Mouse (Mus musculus) midbrain, postnatal 0 days (tissue): ENCODE results near the gene Nfkb2. TPM values are rescaled to one million over a fixed set of nuclear protein-coding genes. Genes with fewer than 3 reads are reported as not detected.

ENCODE experiments used
- ATAC-seq: fragments of 200-750 bp; cut with Nextera tagmentation; 2 replicates; pipeline ENCODE4 v1.8.0; 2017; ENCODE audit warnings: moderate number of reproducible peaks, mild to moderate bottlenecking, moderate TSS enrichment, moderate library complexity; ENCODE audit not compliant: low FRiP score
- DNase-seq: peaks from one replicate; pipeline ENCODE4 v3.0.0-alpha.2; 2015; ENCODE audit warnings: low spot score
- H3K27ac ChIP-seq: fragments of 300-500 bp; sonication (generic); 2 replicates; pipeline ENCODE4 v1.5.1; 2014; ENCODE audit warnings: low read depth, mild to moderate bottlenecking, low read length, mixed read lengths
- H3K27me3 ChIP-seq: fragments of 300-500 bp; sonication (generic); 2 replicates; pipeline ENCODE4 v1.6.1; 2014; ENCODE audit warnings: low read length, control low read depth, mixed read lengths; ENCODE audit not compliant: insufficient read depth
- H3K36me3 ChIP-seq: fragments of 300-500 bp; sonication (generic); 2 replicates; pipeline ENCODE4 v1.6.1; 2014; ENCODE audit warnings: low read length, control low read depth, mixed read lengths; ENCODE audit not compliant: insufficient read depth
- H3K4me1 ChIP-seq: fragments of 300-500 bp; sonication (generic); 2 replicates; pipeline ENCODE4 v1.6.1; 2014; ENCODE audit warnings: mild to moderate bottlenecking, control low read depth, antibody characterized with exemption, low read length, mixed read lengths; ENCODE audit not compliant: insufficient read depth
- H3K4me2 ChIP-seq: fragments of 300-500 bp; sonication (generic); 2 replicates; pipeline ENCODE4 v1.6.1; 2014; ENCODE audit warnings: low read depth, mild to moderate bottlenecking, low read length, mixed read lengths; ENCODE audit not compliant: poor library complexity, severe bottlenecking
- H3K4me3 ChIP-seq: fragments of 300-500 bp; sonication (generic); 2 replicates; pipeline ENCODE4 v1.5.1; 2014; ENCODE audit warnings: low read depth, mild to moderate bottlenecking, low read length, moderate library complexity
- H3K9ac ChIP-seq: fragments of 300-500 bp; sonication (generic); replicated peaks from 2 replicates; pipeline ENCODE4 v1.6.1; 2014; ENCODE audit warnings: mild to moderate bottlenecking, low read length, moderate library complexity, mixed read lengths; ENCODE audit not compliant: poor library complexity, severe bottlenecking
- H3K9me3 ChIP-seq: fragments of 300-500 bp; sonication (generic); 2 replicates; pipeline ENCODE4 v1.6.1; 2016; ENCODE audit warnings: low read length, control low read depth
- CTCF ChIP-seq: IDR thresholded peaks from 2 replicates; pipeline ENCODE4 v1.5.1; 2016; ENCODE audit warnings: antibody characterized with exemption, mild to moderate bottlenecking
- WGBS: fragments of 180-500 bp; shearing (Covaris S2); extraction: QIAGEN DNeasy Blood & Tissue Kit; methylation state at CpG from one replicate; pipeline ENCODE4 v1.1.7; 2014; 5-methylcytosine and 5-hydroxymethylcytosine counted together
- polyA plus RNA-seq: library from polyadenylated mRNA; unstranded; fragments of >200 nt; fragmentation: Nextera tagmentation; extraction: Ambion mirVana; gene quantifications from 2 replicates; pipeline ENCODE4 v1.2.1, GENCODE M21; 2015
- total RNA-seq: library from RNA; depleted of rRNA; stranded (reverse); fragments of >200 nt; gene quantifications from 2 replicates; pipeline ENCODE4 v1.2.3, GENCODE M21; 2014

The Nfkb2 gene
- total and polyA plus RNA-seq, 2 experiments from 2014 or later = 2.4 to 3.1 TPM

DNA sequence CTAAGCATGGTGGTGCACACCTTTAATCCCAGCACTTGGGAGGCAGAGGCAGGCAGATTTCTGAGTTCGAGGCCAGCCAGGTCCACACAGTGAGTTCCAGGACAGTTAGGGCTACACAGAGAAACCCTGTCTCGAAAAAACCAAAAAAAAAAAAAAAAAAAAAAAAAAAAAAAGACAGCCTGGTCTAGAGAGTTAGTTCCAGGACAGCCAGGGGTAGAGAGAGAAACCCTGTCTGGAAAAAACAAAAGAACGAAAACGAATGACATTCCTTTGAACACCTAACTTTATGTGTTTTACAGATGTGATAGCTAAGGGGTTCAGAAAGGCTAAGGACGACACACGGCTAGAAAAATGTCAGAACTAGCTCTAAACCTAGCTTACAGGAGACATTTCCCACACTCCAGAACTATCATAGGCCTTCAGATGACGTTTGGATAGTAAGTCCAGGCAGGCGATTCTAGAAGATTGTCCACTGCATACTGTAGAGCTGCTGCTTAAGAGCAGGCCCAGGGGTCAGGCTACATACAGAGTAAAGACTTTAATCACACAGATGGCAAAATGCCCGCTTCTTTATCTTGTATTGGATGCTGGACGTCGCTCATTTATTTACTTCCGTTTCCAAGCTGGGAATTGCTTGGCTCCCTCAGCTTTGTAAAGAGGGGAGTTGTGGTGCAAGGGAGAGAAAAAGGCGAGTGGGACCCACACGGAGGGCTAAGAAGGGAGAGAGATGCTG is 44.0 kb downstream of the Nfkb2 start:
- TF ChIP-seq CTCF = no peak

DNA sequence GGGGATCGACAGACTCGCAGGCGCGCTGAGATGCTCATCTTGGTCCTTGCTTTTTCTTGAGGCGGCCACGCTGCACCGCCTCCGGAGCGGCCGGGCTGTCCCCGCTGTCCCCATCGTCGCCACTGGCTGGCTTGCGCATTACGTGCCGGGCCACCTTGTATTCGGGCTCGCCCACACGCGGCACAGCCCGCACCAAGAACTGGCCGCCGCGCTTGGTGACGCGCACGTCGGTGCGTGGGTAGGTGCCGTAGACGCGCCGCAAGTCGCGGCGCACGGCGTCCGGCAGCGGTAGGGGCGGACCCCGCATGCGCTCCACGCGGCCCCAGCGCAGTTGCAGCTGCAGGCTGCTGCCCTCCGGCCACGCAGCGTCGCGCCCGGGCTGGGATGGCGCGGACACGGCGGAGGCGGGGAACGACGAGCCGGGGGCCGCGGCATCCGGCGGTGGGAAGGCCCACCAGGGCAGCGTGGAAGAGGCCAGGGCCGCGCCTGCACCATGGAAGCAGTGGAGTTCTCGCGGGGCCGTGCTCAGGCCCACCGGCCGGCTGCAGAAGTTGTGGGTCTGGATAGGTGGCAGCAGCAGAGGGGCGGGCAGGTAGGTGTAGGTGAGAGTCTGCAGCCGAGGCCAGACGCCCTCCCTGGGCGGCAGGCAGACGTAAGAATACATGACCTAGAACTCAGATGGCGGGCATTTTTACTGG is 44.8 kb downstream of the Nfkb2 start:
- Histone ChIP-seq H3K4me3 (peak overlapping the region; percentile 56), H3K9ac (peak overlapping the region; percentile 80), H3K27me3 (no peaks in the 10 kb centered on the region), H3K4me1 (peaks cover 8% of the 10 kb centered on the region; the same call in 1 of the 2 replicates), H3K27ac (peak overlapping the region; percentile 88), H3K36me3 (no peaks in the 10 kb centered on the region), H3K9me3 (no peaks in the 10 kb centered on the region), H3K4me2 (peak overlapping the region; percentile 56)
- DNase-seq (peak; percentile 93), ATAC-seq (peak; percentile 95)
- TF ChIP-seq CTCF = no peak; the same call in 1 of the 2 replicates
- WGBS = under 1% methylated on average over 71 of the region's 78 CpGs

More for the DNA sequence above, 44.0 kb downstream of the Nfkb2 start:
- ATAC-seq = no peak
- peak overlapping the region; percentile 88 for H3K27ac ChIP-seq
- DNase-seq = peak; percentile 48
- H3K4me2 ChIP-seq = peak overlapping the region; percentile 56
- peaks cover 8% of the 10 kb centered on the region; the same call in 1 of the 2 replicates for H3K4me1 ChIP-seq
- WGBS = 29% methylated on average over 14 of the region's 14 CpGs
- no peaks in the 10 kb centered on the region for H3K9me3 ChIP-seq
- H3K27me3 ChIP-seq = no peaks in the 10 kb centered on the region
- H3K36me3 ChIP-seq = no peaks in the 10 kb centered on the region
- H3K9ac ChIP-seq = peak overlapping the region; percentile 80
- H3K4me3 ChIP-seq = peak overlapping the region; percentile 56

DNA sequence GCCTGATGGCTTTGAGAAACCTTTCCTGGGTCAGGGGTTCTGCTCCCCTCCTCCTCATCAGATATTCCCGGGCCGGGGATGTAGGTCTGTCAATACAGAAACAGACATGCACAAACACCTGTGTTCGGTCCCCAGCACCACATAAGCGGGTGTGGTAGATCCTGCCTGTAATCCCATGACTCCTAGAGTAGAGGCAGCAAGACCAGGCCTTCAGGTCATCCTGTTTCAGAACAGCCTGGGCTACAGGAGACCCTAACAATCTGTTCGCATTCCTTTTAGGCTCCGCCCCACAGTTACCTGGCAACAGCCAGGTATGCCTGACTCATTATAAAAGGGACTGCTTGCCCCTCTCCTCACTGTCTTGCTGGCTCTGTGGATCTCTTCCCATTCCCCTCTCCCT is 45.4 kb downstream of the Nfkb2 start:
- H3K9me3 ChIP-seq = no peaks in the 10 kb centered on the region
- DNase-seq = no peak
- H3K36me3 ChIP-seq = no peaks in the 10 kb centered on the region
- H3K27ac ChIP-seq = peak overlapping the region; percentile 88
- no peaks in the 10 kb centered on the region for H3K27me3 ChIP-seq
- H3K4me3 ChIP-seq = peak overlapping the region; percentile 56
- TF ChIP-seq CTCF = no peak
- 24% methylated on average over 6 of the region's 6 CpGs for WGBS
- peak overlapping the region; percentile 80 for H3K9ac ChIP-seq
- peaks cover 8% of the 10 kb centered on the region; the same call in 1 of the 2 replicates for H3K4me1 ChIP-seq
- ATAC-seq = 0 out of 2 replicates have a peak, but pooled peaks have one; percentile 12
- peak overlapping the region; percentile 56 for H3K4me2 ChIP-seq

DNA sequence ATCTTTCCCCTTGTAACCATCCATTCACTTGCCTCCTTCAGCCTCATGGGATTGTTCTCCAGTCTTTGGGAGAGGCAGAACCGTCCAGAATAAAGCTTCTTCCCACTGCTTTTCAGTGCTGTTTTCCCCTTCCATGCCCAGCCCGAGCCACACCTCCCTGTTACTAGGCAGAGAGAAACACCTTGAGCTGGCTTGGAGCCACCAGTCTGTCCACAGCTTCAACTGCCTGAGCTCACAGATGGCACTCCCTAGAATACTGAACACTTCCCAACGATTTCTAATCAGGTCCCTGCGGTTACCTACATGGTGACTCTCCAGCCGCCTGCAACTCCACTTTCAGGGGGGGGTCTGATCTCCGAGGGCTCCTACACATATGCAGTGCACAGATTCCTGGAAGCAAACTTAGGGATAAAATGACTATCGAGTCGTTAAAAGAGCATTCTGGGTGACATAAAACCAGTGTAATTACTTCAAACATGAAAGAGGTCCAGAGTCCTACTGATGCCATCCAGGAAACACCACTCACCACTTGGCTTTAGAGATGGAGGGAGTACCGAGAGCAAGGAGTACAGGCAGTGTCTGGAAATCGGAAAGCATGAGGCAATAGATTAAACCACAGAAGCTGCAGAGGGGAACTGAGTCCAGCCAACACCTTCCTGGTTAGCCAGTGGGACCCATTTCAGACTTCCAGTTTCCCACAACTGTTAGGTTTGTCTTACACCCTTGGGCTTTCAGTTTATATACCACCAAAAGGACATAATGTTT is 46.2 kb downstream of the Nfkb2 start, which contains the start of gene 2310034G01Rik:
Gene 2310034G01Rik, minus strand, starts transcription at position 135 of the 765 bp plus-strand sequence.
- ATAC-seq (no peak), DNase-seq (no peak)
- Histone ChIP-seq H3K4me1 (peaks cover 8% of the 10 kb centered on the region; the same call in 1 of the 2 replicates), H3K4me2 (peak within 1 kb of the TSS; percentile 56), H3K9me3 (no peaks in the 10 kb centered on the region), H3K9ac (peak within 1 kb of the TSS; percentile 80), H3K36me3 (no peaks in the 10 kb centered on the region), H3K27ac (peak within 1 kb of the TSS; percentile 88), H3K4me3 (peak within 1 kb of the TSS; percentile 56), H3K27me3 (no peaks in the 10 kb centered on the region)
- 65% methylated on average over 10 of the region's 10 CpGs for WGBS
- no peak for TF ChIP-seq CTCF

DNA sequence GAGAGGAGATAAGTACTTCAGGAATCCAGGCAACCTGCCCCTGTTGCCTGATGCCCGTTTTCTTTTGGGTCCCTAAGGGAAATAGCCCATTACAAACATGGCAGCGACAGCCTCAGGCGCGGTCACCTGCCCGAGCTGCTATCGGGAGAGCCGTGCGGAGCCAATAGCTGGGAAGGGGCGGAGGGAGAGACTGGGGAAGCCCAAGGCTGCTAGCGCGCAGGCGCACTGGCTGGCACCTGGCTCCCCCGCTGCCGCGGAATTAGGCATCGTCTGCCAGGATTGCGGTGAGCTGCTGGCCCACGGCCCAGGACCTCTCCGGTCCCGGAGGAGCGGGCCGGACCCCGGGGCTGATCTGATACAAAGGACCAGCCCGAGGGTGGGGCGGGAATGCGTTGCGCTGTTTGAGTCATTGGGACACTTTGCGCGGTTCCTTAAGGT is 52.6 kb downstream of the Nfkb2 start:
- Histone ChIP-seq H3K4me3 (peak overlapping the region; percentile 62), H3K27ac (no peak overlapping the region; the same call in 1 of the 2 replicates), H3K27me3 (no peaks in the 10 kb centered on the region), H3K4me2 (peak overlapping the region; percentile 82), H3K4me1 (peaks cover 3% of the 10 kb centered on the region; the same call in 1 of the 2 replicates), H3K9me3 (no peaks in the 10 kb centered on the region), H3K36me3 (no peaks in the 10 kb centered on the region), H3K9ac (peak overlapping the region; percentile 71)
- under 1% methylated on average over 29 of the region's 29 CpGs for WGBS
- no peak for TF ChIP-seq CTCF
- DNase-seq = peak; percentile 95
- ATAC-seq = peak; percentile 91
